Mouse (Mus musculus) cerebellum, adult 2 months (tissue): Measurements from ENCODE around the gene Pih1d1.

Source experiments
- CTCF ChIP-seq: fragments of 200-500 bp; IDR thresholded peaks from 2 replicates; pipeline ENCODE4 v1.5.1; 2011; ENCODE audit warnings: low read depth, mild to moderate bottlenecking, control low read depth, low read length, moderate library complexity, borderline replicate concordance; ENCODE audit not compliant: insufficient read depth
- POLR2A ChIP-seq: fragments of 200-500 bp; IDR thresholded peaks from 2 replicates; pipeline ENCODE4 v1.6.1; 2011; ENCODE audit warnings: low read length, control low read depth, borderline replicate concordance; ENCODE audit not compliant: insufficient read depth

DNA sequence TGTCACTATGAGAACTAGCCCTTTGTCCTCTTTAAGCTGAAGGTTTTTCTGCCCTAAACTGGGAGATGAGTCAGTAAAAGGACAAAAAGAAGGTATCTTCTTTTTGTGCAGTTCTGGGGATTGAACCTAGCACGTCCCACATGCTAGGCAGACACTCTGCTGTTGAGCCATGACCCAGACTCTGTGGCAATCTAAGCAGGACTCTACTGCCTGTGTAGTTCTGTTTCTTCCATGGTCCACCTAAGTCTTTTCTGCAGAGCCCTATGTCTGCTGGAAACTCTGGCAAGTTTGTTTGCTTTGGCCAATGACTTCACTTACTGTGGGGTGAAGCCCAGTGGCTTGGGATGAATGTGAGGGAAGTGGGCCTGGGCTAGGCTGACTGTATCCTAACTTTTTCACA, 15.7 kb upstream of the Pih1d1 start:
- TF ChIP-seq CTCF (no peak), POLR2A (no peak)
